Mouse (Mus musculus): ENCODE measurements around the gene Cd200r3.

DNA sequence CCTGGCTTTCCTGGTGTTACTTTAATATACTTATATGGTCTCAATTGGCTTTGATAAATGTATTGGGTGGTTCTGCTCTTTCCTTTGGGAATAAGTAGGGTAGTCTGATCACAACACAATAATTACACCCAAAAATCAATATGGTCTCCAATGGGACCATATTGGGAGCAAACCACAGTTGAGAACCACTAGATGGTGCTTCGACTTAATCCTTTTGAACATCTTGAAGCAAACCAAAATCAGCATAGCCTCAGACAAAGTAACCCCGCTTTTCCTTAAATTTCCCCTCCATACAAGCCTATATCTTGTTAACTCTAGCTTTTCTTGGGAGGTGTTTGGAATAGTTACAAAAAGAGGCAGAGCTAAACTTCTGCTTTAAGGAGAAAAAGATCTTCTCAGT, 18.8 kb downstream of the Cd200r3 start:
- TF ChIP-seq POLR2A (IDR thresholded peaks at IDR 0.05; ENCODE audit: insufficient read length, low read depth) (no peak), CEBPB (IDR thresholded peaks at IDR 0.05; ENCODE audit: insufficient read depth, poor library complexity, severe bottlenecking) (no peak), E2F4 (IDR thresholded peaks at IDR 0.05; ENCODE audit: insufficient read depth) (no peak), MYOD1 (IDR thresholded peaks at IDR 0.05; ENCODE audit: control insufficient read depth in 1 of 3, insufficient read length in 2 of 3, low read depth in 2 of 3) (no peak), MAX (IDR thresholded peaks at IDR 0.05; ENCODE audit: low read depth) (no peak), TCF12 (IDR thresholded peaks at IDR 0.05; ENCODE audit: insufficient read depth, poor library complexity, severe bottlenecking) (no peak), REST (IDR thresholded peaks at IDR 0.05; ENCODE audit: insufficient read depth, insufficient read length) (no peak), MYOG (IDR thresholded peaks at IDR 0.05; ENCODE audit: control insufficient read depth in 1 of 3, insufficient read depth in 1 of 3, insufficient read length in 2 of 3, low read depth in 2 of 3) (no peak), TCF3 (IDR thresholded peaks at IDR 0.05; ENCODE audit: insufficient read length, low read depth) (no peak), USF1 (IDR thresholded peaks at IDR 0.05; ENCODE audit: low read depth) (no peak), POLR2AphosphoS2 (IDR thresholded peaks at IDR 0.05; ENCODE audit: insufficient read length, low read depth) (no peak)
